ENCODE assay signal across 8 mouse cellular contexts in the genomic region with DNA sequence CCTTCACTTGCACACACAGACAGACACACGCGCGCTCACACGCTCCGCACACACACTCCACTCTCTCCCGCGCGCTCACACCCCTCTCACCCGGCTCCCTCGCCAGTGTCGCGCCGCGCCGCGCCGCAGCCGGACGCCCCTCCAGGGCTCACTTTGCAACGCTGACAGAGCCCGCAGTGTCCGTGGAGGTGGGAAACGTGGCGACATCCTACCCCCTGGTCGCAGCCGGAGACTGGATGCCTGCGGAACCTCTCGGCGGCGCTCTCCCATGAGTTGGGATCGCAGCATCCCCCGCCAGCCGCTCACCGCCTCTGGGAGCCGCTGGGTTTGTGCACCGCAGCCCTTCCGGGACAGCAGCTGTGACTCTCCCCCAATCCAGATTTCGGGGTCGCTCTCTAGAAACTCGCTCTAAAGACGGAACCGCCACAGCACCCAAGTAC. TPM values are rescaled to one million over a fixed set of nuclear protein-coding genes. Genes with fewer than 3 reads are reported as not detected.
DNase-seq lines count a peak whose midpoint lies in the region; ATAC-seq and TF ChIP-seq lines count a peak whose summit lies in the region.

No protein-coding gene starts in this region.

- TF ChIP-seq EP300 in stomach, postnatal 0 days (optimal IDR thresholded peaks at IDR 0.05): no peak

- peaks cover 77% of the 10 kb centered on the region for H3K27me3 ChIP-seq in E14TG2a.4 (ENCODE audit: insufficient read depth, low read length)
- peaks cover 41% of the 10 kb centered on the region for H3K27me3 ChIP-seq in embryonic facial prominence, embryonic 14.5 days (replicated peaks; ENCODE audit: control insufficient read depth, insufficient read depth, low read length)
- peaks cover 72% of the 10 kb centered on the region for H3K27me3 ChIP-seq in liver, embryonic 13.5 days
- peaks cover 11% of the 10 kb centered on the region for H3K27me3 ChIP-seq in stomach, postnatal 0 days (ENCODE audit: control insufficient read depth, insufficient read depth, low read length)

- peak overlapping the region; percentile 82 for H3K9ac ChIP-seq in embryonic facial prominence, embryonic 14.5 days (ENCODE audit: low read depth, low read length)
- peak overlapping the region; percentile 79 for H3K9ac ChIP-seq in liver, embryonic 13.5 days
- peak overlapping the region; percentile 70 for H3K9ac ChIP-seq in stomach, postnatal 0 days (ENCODE audit: low read length)

- TF ChIP-seq CTCF in E14TG2a.4 (conservative IDR thresholded peaks at IDR 0.05; ENCODE audit: low read length): no peak
- peak; percentile 27; the same call in 1 of the 2 replicates for TF ChIP-seq CTCF in stomach, postnatal 0 days (IDR thresholded peaks at IDR 0.05; ENCODE audit: low read depth)

- peak overlapping the region; percentile 88 for H3K4me3 ChIP-seq in E14TG2a.4 (replicated peaks; ENCODE audit: low read length)
- H3K4me3 ChIP-seq in embryonic facial prominence, embryonic 14.5 days (ENCODE audit: low read depth, low read length): peak overlapping the region; percentile 55
- H3K4me3 ChIP-seq in liver, embryonic 13.5 days (replicated peaks): peak overlapping the region; percentile 65
- H3K4me3 ChIP-seq in stomach, postnatal 0 days (ENCODE audit: low read depth, low read length): peak overlapping the region; percentile 74

- DNase-seq in frontal cortex, adult 2 months (ENCODE audit: extremely low spot score in 1 of 2, low spot score in 1 of 2): no peak
- no peak for DNase-seq in embryonic facial prominence, embryonic 14.5 days (ENCODE audit: low spot score)
- DNase-seq in heart, postnatal 25 days (ENCODE audit: low spot score): peak; percentile 16
- no peak for DNase-seq in liver, embryonic 13.5 days
- DNase-seq in stomach, postnatal 0 days (ENCODE audit: low spot score): no peak
- DNase-seq in right cerebral cortex, adult 18-20 months: no peak

- H3K27ac ChIP-seq in embryonic facial prominence, embryonic 14.5 days (replicated peaks; ENCODE audit: low read depth, low read length): peak overlapping the region; percentile 50; the same call in 1 of the 2 replicates
- no peak overlapping the region for H3K27ac ChIP-seq in liver, embryonic 13.5 days
- H3K27ac ChIP-seq in stomach, postnatal 0 days (replicated peaks): no peak overlapping the region

- H3K36me3 ChIP-seq in E14TG2a.4 (ENCODE audit: insufficient read depth, low read length): no peaks in the 10 kb centered on the region
- H3K36me3 ChIP-seq in embryonic facial prominence, embryonic 14.5 days (ENCODE audit: control insufficient read depth, insufficient read depth, low read length): no peaks in the 10 kb centered on the region
- no peaks in the 10 kb centered on the region for H3K36me3 ChIP-seq in liver, embryonic 13.5 days
- H3K36me3 ChIP-seq in stomach, postnatal 0 days (ENCODE audit: control insufficient read depth, insufficient read depth, low read length): no peaks in the 10 kb centered on the region

- no peaks in the 10 kb centered on the region for H3K9me3 ChIP-seq in E14TG2a.4 (ENCODE audit: low read length)
- no peaks in the 10 kb centered on the region for H3K9me3 ChIP-seq in embryonic facial prominence, embryonic 14.5 days (ENCODE audit: control insufficient read depth, low read length)
- H3K9me3 ChIP-seq in liver, embryonic 13.5 days (replicated peaks): no peaks in the 10 kb centered on the region
- no peaks in the 10 kb centered on the region for H3K9me3 ChIP-seq in stomach, postnatal 0 days (ENCODE audit: control insufficient read depth, low read length)

- intact Hi-C loops in heart, postnatal 25 days (cut with DNase I): loop anchor here (1.0 to 5.0 kb wide), 3 partner anchors 98 to 452 kb away; no protein-coding TSS in a partner anchor

- under 1% methylated on average over 34 of the region's 42 CpGs for WGBS in embryonic facial prominence, embryonic 14.5 days
- under 1% methylated on average over 42 of the region's 42 CpGs for WGBS in liver, embryonic 13.5 days (ENCODE audit: insufficient replicate concordance)
- WGBS in stomach, postnatal 0 days: under 1% methylated on average over 42 of the region's 42 CpGs

- H3K4me2 ChIP-seq in embryonic facial prominence, embryonic 14.5 days (ENCODE audit: low read depth, low read length): peak overlapping the region; percentile 97
- H3K4me2 ChIP-seq in liver, embryonic 13.5 days: peak overlapping the region; percentile 96
- H3K4me2 ChIP-seq in stomach, postnatal 0 days (replicated peaks; ENCODE audit: low read depth): peak overlapping the region; percentile 99

- ATAC-seq in frontal cortex, adult (ENCODE audit: low TSS enrichment): peak; percentile 2; the same call in 1 of the 2 replicates
- ATAC-seq in embryonic facial prominence, embryonic 14.5 days (ENCODE audit: low read depth): no peak
- ATAC-seq in liver, embryonic 13.5 days (ENCODE audit: low read depth): peak; percentile 1; the same call in 1 of the 2 replicates
- peak; percentile 9; the same call in 1 of the 2 replicates for ATAC-seq in stomach, postnatal 0 days (ENCODE audit: low FRiP score, low TSS enrichment)

- peaks cover 52% of the 10 kb centered on the region for H3K4me1 ChIP-seq in E14TG2a.4 (replicated peaks; ENCODE audit: low read depth, low read length)
- peaks cover 25% of the 10 kb centered on the region for H3K4me1 ChIP-seq in embryonic facial prominence, embryonic 14.5 days (ENCODE audit: control insufficient read depth, insufficient read depth, low read length)
- H3K4me1 ChIP-seq in liver, embryonic 13.5 days (replicated peaks): peaks cover 53% of the 10 kb centered on the region
- peaks cover 7% of the 10 kb centered on the region; the same call in 1 of the 2 replicates for H3K4me1 ChIP-seq in stomach, postnatal 0 days (replicated peaks; ENCODE audit: control insufficient read depth, insufficient read depth)

RNA-seq across cellular contexts. Expression of gene Nr4a3, which starts 0.3 kb away (rescaled TPM):
- polyA plus RNA-seq in frontal cortex, adult 2 months (2012; rRNA removed): 6.5 and 10.0 TPM in 2 replicates
- polyA plus RNA-seq in embryonic facial prominence, embryonic 14.5 days (2014; fragmentation: Nextera tagmentation; extraction: Ambion mirVana): 0.58 and 0.65 TPM in 2 replicates
- 1 to 10 TPM; 2.5 to 5.9 TPM for total RNA-seq in heart, postnatal 25 days (2021)
- polyA plus RNA-seq in liver, embryonic 13.5 days (2015; fragmentation: Nextera tagmentation; extraction: Ambion mirVana): not detected in 2 replicates
- 0.34 and 1.5 TPM in 2 replicates for polyA plus RNA-seq in stomach, postnatal 0 days (2015; fragmentation: Nextera tagmentation; extraction: Ambion mirVana)
